Mouse (Mus musculus) hindbrain, embryonic 16.5 days (tissue): ENCODE measurements at regions not wholly inside any gene's neighbourhood (a gene's known extent, or its start where the extent isn't known, plus 50 kb on each side); places are given as distances from the start of the nearest gene placed in this dataset.

Experiments
- ATAC-seq: fragments of 200-750 bp; cut with Nextera tagmentation; 2 replicates; pipeline ENCODE4 v1.8.0; 2017; ENCODE audit warnings: moderate TSS enrichment, moderate library complexity
- H3K27ac ChIP-seq: fragments of 300-500 bp; sonication (generic); 2 replicates; pipeline ENCODE4 v1.5.1; 2014; ENCODE audit warnings: low read depth, mild to moderate bottlenecking, control low read depth, low read length, moderate library complexity
- H3K27me3 ChIP-seq: fragments of 300-500 bp; sonication (generic); replicated peaks from 2 replicates; pipeline ENCODE4 v1.6.1; 2014; ENCODE audit warnings: low read length; ENCODE audit not compliant: control insufficient read depth, insufficient read depth
- H3K36me3 ChIP-seq: fragments of 300-500 bp; sonication (generic); 2 replicates; pipeline ENCODE4 v1.6.1; 2014; ENCODE audit warnings: mild to moderate bottlenecking, low read length, moderate library complexity, mixed read lengths; ENCODE audit not compliant: control insufficient read depth, insufficient read depth
- H3K4me1 ChIP-seq: fragments of 300-500 bp; sonication (generic); 2 replicates; pipeline ENCODE4 v1.6.1; 2014; ENCODE audit warnings: low read depth, low read length; ENCODE audit not compliant: control insufficient read depth, insufficient read depth
- H3K4me2 ChIP-seq: fragments of 300-500 bp; sonication (generic); 2 replicates; pipeline ENCODE4 v1.6.1; 2014; ENCODE audit warnings: mild to moderate bottlenecking, low read length, control low read depth, moderate library complexity
- H3K4me3 ChIP-seq: fragments of 300-500 bp; sonication (generic); 2 replicates; pipeline ENCODE4 v1.5.1; 2014; ENCODE audit warnings: mild to moderate bottlenecking, low read length, control low read depth, moderate library complexity
- H3K9ac ChIP-seq: fragments of 300-500 bp; sonication (generic); 2 replicates; pipeline ENCODE4 v1.6.1; 2014; ENCODE audit warnings: low read depth, mild to moderate bottlenecking, control low read depth, low read length, moderate library complexity
- H3K9me3 ChIP-seq: fragments of 300-500 bp; sonication (generic); 2 replicates; pipeline ENCODE4 v1.6.1; 2014; ENCODE audit warnings: mild to moderate bottlenecking, low read length, moderate library complexity; ENCODE audit not compliant: control insufficient read depth
- WGBS: fragments of 180-500 bp; shearing (Covaris S2); extraction: QIAGEN DNeasy Blood & Tissue Kit; methylation state at CpG from one replicate; pipeline ENCODE4 v1.1.7; 2014; 5-methylcytosine and 5-hydroxymethylcytosine counted together

GRCm38 (mm10) chr5:91751168-91751567 is 211.7 kb downstream of the Rchy1 start:
- no peaks in the 10 kb centered on the region for H3K4me1 ChIP-seq

GRCm38 (mm10) chr5:91746077-91746476 is 216.8 kb downstream of the Rchy1 start:
- no peak overlapping the region for H3K4me2 ChIP-seq
- H3K27me3 ChIP-seq, result no peaks in the 10 kb centered on the region
- H3K9me3 ChIP-seq, result no peaks in the 10 kb centered on the region
- no peak for ATAC-seq
- 72% methylated on average over 5 of the region's 5 CpGs for WGBS
- H3K4me3 ChIP-seq, result no peak overlapping the region
- no peaks in the 10 kb centered on the region for H3K4me1 ChIP-seq
- H3K9ac ChIP-seq, result no peak overlapping the region
- no peak overlapping the region for H3K27ac ChIP-seq
- no peaks in the 10 kb centered on the region for H3K36me3 ChIP-seq

More at GRCm38 (mm10) chr5:91751168-91751567, 211.7 kb downstream of the Rchy1 start:
- H3K4me3 ChIP-seq, result no peak overlapping the region
- no peaks in the 10 kb centered on the region for H3K36me3 ChIP-seq
- H3K27me3 ChIP-seq, result no peaks in the 10 kb centered on the region
- ATAC-seq, result no peak
- H3K4me2 ChIP-seq, result no peak overlapping the region
- H3K9me3 ChIP-seq, result no peaks in the 10 kb centered on the region
- no peak overlapping the region for H3K9ac ChIP-seq
- no peak overlapping the region for H3K27ac ChIP-seq
- 80% methylated on average over 6 of the region's 6 CpGs for WGBS

GRCm38 (mm10) chr5:91744389-91744788 is 218.5 kb downstream of the Rchy1 start:
- Histone ChIP-seq H3K27me3 (no peaks in the 10 kb centered on the region), H3K36me3 (no peaks in the 10 kb centered on the region), H3K4me2 (no peak overlapping the region), H3K9ac (no peak overlapping the region), H3K4me1 (no peaks in the 10 kb centered on the region), H3K27ac (no peak overlapping the region), H3K4me3 (no peak overlapping the region), H3K9me3 (no peaks in the 10 kb centered on the region)
- no peak for ATAC-seq

- H3K4me2 ChIP-seq, result no peak overlapping the region
- no peak overlapping the region for H3K27ac ChIP-seq
- H3K9ac ChIP-seq, result no peak overlapping the region
- ATAC-seq, result no peak
- no peaks in the 10 kb centered on the region for H3K4me1 ChIP-seq
- WGBS, result 45% methylated on average over 4 of the region's 4 CpGs
- H3K9me3 ChIP-seq, result no peaks in the 10 kb centered on the region
- H3K4me3 ChIP-seq, result no peak overlapping the region
- no peaks in the 10 kb centered on the region for H3K36me3 ChIP-seq
- no peaks in the 10 kb centered on the region for H3K27me3 ChIP-seq
These were observed 222.7 kb downstream of the Rchy1 start for GRCm38 (mm10) chr5:91740159-91740537.

DNA sequence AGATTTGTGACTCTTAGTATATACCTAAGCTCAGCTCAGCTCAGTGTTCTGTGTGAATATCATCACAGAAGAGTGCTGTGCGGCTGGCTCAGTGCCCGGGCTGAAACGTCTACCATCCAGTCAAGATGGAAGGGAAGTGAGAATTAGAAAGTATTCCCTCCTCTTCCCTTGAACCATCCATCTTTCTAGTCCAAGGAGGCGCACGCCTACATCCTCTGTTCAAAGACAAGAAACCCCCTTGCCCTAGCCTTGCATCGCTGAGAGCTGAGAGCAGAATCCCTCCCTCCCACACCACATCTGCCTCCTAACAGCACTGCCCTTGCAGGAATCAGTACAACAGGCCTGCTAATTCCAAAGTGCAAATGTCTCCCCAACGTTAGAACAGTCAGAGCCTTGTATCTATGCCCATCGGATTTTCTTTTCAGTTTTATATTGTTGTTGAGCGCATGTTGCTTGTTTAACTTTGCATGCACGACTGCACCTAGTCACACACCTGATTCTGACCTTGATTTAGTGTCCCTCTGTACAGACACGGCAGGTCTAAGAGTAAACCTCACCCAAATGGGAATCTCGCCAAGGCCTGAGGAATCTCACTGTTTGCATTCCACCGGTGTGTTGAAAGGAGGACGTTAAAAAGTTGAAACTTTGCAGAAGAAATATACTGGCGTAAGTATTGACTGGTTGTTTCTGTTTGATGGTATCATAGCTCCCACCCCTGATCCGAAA is 222.2 kb downstream of the Parm1 start:
- WGBS, result 68% methylated on average over 16 of the region's 16 CpGs
- 0 out of 2 replicates have a peak, but pooled peaks have one; percentile 40 for ATAC-seq

GRCm38 (mm10) chr5:91732002-91732401 is 214.6 kb downstream of the Parm1 start:
- H3K4me1 ChIP-seq, result no peaks in the 10 kb centered on the region
- H3K27me3 ChIP-seq, result no peaks in the 10 kb centered on the region
- no peak overlapping the region for H3K9ac ChIP-seq
- no peaks in the 10 kb centered on the region for H3K9me3 ChIP-seq
- no peak overlapping the region for H3K27ac ChIP-seq
- H3K36me3 ChIP-seq, result no peaks in the 10 kb centered on the region
- no peak overlapping the region for H3K4me3 ChIP-seq
- 82% methylated on average over 5 of the region's 5 CpGs for WGBS
- no peak overlapping the region for H3K4me2 ChIP-seq
- ATAC-seq, result no peak

More for the DNA sequence above, 222.2 kb downstream of the Parm1 start:
- Histone ChIP-seq H3K36me3 (no peaks in the 10 kb centered on the region), H3K27me3 (no peaks in the 10 kb centered on the region), H3K9ac (no peak overlapping the region), H3K9me3 (no peaks in the 10 kb centered on the region), H3K4me1 (no peaks in the 10 kb centered on the region), H3K4me2 (no peak overlapping the region), H3K27ac (no peak overlapping the region), H3K4me3 (no peak overlapping the region)

DNA sequence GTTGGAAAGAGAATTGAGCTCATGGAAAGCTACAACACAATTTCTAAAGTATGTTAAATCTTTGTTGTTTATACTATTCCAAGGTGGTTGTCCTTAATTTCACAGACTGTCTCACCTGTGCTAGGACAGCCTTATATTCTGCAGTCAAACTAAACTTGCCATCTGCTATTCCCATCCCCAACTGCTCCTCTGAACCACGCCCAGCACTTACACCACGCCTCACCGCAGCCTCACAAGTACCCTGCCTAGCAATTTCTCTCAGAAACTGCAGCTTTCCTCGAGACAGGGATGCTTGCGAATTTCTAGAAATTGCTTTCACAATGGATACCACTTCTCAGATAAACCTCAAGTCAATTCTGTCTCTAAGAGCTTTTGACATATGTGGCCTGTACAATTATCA is 213.7 kb downstream of the Parm1 start:
- Histone ChIP-seq H3K27me3 (no peaks in the 10 kb centered on the region), H3K4me2 (no peak overlapping the region), H3K4me1 (no peaks in the 10 kb centered on the region), H3K27ac (no peak overlapping the region), H3K4me3 (no peak overlapping the region), H3K36me3 (no peaks in the 10 kb centered on the region), H3K9me3 (no peaks in the 10 kb centered on the region), H3K9ac (no peak overlapping the region)
- 86% methylated on average over 5 of the region's 5 CpGs for WGBS
- ATAC-seq, result no peak

DNA sequence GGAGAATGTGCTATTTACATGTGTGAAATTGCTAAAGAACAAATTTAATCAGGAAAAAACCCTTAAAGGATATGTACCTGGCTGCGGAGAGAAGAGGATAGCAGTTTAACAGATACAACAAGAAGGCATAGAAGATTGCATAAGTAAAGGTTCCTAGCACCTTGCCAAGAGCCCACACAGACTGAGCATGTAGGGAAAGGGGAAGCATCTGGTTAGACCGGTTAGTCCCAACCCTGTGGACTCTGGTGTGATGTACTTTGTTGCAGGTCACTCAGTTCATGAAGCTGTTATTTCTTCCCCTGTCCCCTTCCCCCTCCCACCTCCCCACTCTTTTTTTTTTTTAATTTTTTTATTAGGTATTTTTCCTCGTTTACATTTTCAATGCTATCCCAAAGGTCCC is 212.5 kb downstream of the Parm1 start:
- H3K9ac ChIP-seq, result no peak overlapping the region

GRCm38 (mm10) chr5:91729415-91729814 is 212.0 kb downstream of the Parm1 start:
- 43% methylated on average over 4 of the region's 4 CpGs for WGBS
- no peaks in the 10 kb centered on the region for H3K27me3 ChIP-seq
- H3K4me1 ChIP-seq, result no peaks in the 10 kb centered on the region
- H3K36me3 ChIP-seq, result no peaks in the 10 kb centered on the region
- H3K9me3 ChIP-seq, result no peaks in the 10 kb centered on the region
- ATAC-seq, result peak; percentile 69; the same call in 1 of the 2 replicates
- no peak overlapping the region for H3K4me2 ChIP-seq
- H3K27ac ChIP-seq, result no peak overlapping the region
- no peak overlapping the region for H3K9ac ChIP-seq
- H3K4me3 ChIP-seq, result no peak overlapping the region

More for the DNA sequence above, 212.5 kb downstream of the Parm1 start:
- no peaks in the 10 kb centered on the region for H3K27me3 ChIP-seq
- no peaks in the 10 kb centered on the region for H3K36me3 ChIP-seq
- no peaks in the 10 kb centered on the region for H3K4me1 ChIP-seq
- ATAC-seq, result no peak
- H3K9me3 ChIP-seq, result no peaks in the 10 kb centered on the region
- no peak overlapping the region for H3K4me2 ChIP-seq
- 53% methylated on average over 3 of the region's 3 CpGs for WGBS
- no peak overlapping the region for H3K4me3 ChIP-seq
- no peak overlapping the region for H3K27ac ChIP-seq
